Mouse (Mus musculus): ENCODE measurements at regions not wholly inside any gene's neighbourhood (a gene's known extent, or its start where the extent isn't known, plus 50 kb on each side); places are given as distances from the start of the nearest gene placed in this dataset.

DNA sequence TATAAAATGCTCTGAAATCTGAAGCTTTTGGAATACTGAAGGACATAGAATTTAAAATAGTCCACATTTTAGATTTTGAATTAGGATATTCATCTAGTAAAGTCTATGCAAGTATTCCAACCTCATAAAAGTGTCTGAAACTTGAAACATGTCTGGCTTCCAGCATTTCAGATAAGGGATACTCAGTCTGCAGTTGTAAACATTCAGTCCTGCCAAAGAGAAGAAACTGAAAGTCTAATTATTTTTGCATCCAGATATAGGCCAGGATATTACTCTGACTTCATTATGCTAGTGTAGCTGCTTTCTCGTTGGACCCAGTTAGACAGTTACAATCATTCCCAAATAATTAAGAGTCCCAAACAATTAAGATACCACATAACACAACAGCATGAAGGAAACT lies 251.2 kb upstream of the Thrb start:
- TF ChIP-seq POLR2A (IDR thresholded peaks at IDR 0.05; ENCODE audit: low read depth, low read length) = no peak; the same call in 1 of the 2 replicates
- TF ChIP-seq CTCF (IDR thresholded peaks at IDR 0.05; ENCODE audit: extremely low read depth, insufficient read depth, insufficient read length, insufficient replicate concordance) = no peak

Measured in spleen, adult 2 months (tissue).